Mouse (Mus musculus) MEL (cell line): Measurements from ENCODE around the gene Ggnbp2. TPM values are rescaled to one million over a fixed set of nuclear protein-coding genes. Genes with fewer than 3 reads are reported as not detected.

Source experiments
- polyA plus RNA-seq, 2 experiments: library from polyadenylated mRNA; stranded (reverse) in 1 of 2; unstranded in 1 of 2; fragments of >175 nt in 1 of 2; fragments of >200 nt in 1 of 2; gene quantifications; 2 replicates each; pipeline versions ENCODE4 v1.2.1 to v1.2.4; 2012; ENCODE audit warnings: low replicate concordance in 2 of 2, low read depth in 1 of 2; ENCODE audit not compliant: insufficient read length in 2 of 2, insufficient read depth in 1 of 2, missing spikeins in 1 of 2
- total RNA-seq: library from RNA; depleted of rRNA; stranded (reverse); fragments of 300-350 nt; gene quantifications from 2 replicates; pipeline ENCODE4 v1.2.3, GENCODE M21; 2012; rRNA removed

Gene Ggnbp2
- total and polyA plus RNA-seq, 3 experiments = 55.4 to 89.6 (median 83.0) TPM

Other genes starting within 250 kb of the Ggnbp2 start
- 37.8 and 41.6 TPM in 2 replicates for gene Mrm1, start 51.3 kb downstream of the Ggnbp2 start, total RNA-seq
- 10 to 100 TPM in 1 of 2 experiments, not detected in 1; 23.2 TPM for gene Mrm1, start 51.3 kb downstream of the Ggnbp2 start, polyA plus RNA-seq
- gene Dhrs11, start 41.8 kb downstream of the Ggnbp2 start, total RNA-seq = 29.4 and 36.6 TPM in 2 replicates
- gene Dhrs11, start 41.8 kb downstream of the Ggnbp2 start, polyA plus RNA-seq = 10 to 100 TPM in 1 of 2 experiments, not detected in 1; 37.7 TPM
- gene Myo19, start 9.3 kb upstream of the Ggnbp2 start, total RNA-seq = 11.5 and 14.9 TPM in 2 replicates
- 10 to 100 TPM in 1 of 2 experiments, not detected in 1; 27.1 TPM for gene Myo19, start 9.3 kb upstream of the Ggnbp2 start, polyA plus RNA-seq
- 2.5 and 2.7 TPM in 2 replicates for gene Pigw, start 9.5 kb upstream of the Ggnbp2 start, total RNA-seq
- gene Pigw, start 9.5 kb upstream of the Ggnbp2 start, polyA plus RNA-seq = 1 to 10 TPM in 1 of 2 experiments, not detected in 1; 3.5 TPM
- gene Znhit3, start 45.5 kb upstream of the Ggnbp2 start, total RNA-seq = 67.7 and 76.1 TPM in 2 replicates
- 10 to 100 TPM in 1 of 2 experiments, not detected in 1; 49.6 TPM for gene Znhit3, start 45.5 kb upstream of the Ggnbp2 start, polyA plus RNA-seq
- not detected in 2 replicates for gene Car4, start 87.0 kb upstream of the Ggnbp2 start, total RNA-seq
- gene Car4, start 87.0 kb upstream of the Ggnbp2 start, polyA plus RNA-seq = not detected